Mouse (Mus musculus): Measurements from ENCODE around the gene Ggcx. TPM values are rescaled to one million over a fixed set of nuclear protein-coding genes. Genes with fewer than 3 reads are reported as not detected.

The Ggcx gene
- total RNA-seq, 2 experiments from 2014 or later = 12.6 to 13.4 TPM

DNA sequence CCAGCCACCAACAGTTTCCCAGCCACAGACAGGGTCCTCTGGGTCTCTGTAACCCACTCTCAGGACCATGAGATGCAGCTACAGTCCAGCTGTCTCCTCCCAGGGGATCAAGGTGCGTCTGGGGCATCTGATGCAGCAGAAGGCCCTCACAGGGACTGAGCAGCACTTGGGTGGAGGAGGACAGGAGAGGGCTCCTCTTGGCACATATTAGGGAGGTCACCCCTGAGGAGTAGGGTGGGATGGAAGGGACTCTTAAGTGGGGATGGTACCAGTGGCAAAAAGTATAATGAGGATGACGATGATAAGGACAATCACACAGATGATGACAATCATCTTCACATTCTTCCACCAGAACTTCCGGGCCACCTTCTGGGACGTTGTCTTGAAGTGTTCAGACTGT is 28.9 kb upstream of the Ggcx start:
- DNase-seq = no peak
- intact Hi-C loops (cut with DNase I) = no loop called here

DNA sequence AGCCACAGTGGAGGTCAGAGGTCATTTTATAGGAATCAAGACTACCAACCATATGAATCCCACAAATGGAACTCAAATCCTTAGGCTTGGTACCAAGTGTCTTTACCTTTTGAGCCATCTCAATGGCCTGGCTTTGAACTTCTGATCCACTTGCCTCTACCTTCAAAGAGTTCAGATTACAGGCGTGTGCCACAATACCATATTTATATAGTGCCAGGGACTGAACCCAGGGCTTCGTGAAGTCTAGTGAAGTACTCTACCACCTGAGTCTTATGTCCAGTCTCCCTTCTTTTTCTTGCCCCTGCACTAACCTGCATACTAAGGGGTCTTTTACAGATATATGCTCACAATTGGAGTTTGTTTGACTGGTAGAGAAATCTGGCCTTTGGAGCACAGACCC is 27.5 kb upstream of the Ggcx start:
- intact Hi-C loops (cut with DNase I) = no loop called here
- no peak for DNase-seq

DNA sequence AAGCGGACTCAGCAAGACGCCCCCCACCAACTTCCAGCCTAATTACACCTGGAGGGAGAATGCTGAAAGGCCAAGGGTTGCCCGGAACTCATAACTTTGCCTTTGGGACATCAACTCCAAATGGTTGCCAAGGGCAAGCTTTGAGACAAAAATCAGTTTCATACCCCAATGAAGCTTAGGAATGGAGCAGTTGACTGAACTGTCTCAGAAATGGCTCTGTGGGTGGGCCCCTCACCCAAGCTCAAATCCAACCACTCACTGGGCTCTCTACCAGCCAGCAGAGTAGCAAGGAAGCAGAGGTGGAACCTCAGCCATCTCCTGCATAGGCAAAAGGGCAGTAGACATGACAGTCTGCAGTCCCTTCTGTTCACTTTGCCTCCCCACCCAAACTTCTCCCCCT is 26.3 kb upstream of the Ggcx start:
- no peak for DNase-seq
- intact Hi-C loops (cut with DNase I) = no loop called here

DNA sequence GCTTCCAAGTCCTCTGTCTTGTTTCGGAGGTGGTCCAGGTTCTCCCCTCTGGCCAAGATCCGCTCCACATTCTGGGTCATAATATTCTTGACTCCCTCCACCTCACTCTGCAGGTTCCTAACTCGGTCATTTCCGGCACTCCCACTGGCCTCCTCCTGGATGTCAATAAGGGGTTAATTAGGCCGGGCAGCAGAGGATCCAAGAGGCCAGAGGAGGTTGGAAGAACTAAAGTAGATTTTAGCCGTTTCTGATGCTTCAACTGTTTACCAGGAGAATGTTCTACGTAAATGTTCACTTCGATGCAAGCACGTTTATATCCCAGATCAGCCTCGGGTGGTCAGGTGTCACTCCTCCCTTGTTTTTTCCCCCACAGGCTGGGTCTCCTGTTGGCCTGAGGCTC is 25.8 kb upstream of the Ggcx start:
- no peak for DNase-seq
- intact Hi-C loops (cut with DNase I) = no loop called here

GRCm38 (mm10) chr6:72388791-72389329 is 25.2 kb upstream of the Ggcx start:
- intact Hi-C loops (cut with DNase I) = no loop called here

GRCm38 (mm10) chr6:72389471-72389940 is 24.6 kb upstream of the Ggcx start:
- intact Hi-C loops (cut with DNase I) = no loop called here
- no peak for DNase-seq

More at GRCm38 (mm10) chr6:72388791-72389329, 25.2 kb upstream of the Ggcx start:
- DNase-seq = no peak

DNA sequence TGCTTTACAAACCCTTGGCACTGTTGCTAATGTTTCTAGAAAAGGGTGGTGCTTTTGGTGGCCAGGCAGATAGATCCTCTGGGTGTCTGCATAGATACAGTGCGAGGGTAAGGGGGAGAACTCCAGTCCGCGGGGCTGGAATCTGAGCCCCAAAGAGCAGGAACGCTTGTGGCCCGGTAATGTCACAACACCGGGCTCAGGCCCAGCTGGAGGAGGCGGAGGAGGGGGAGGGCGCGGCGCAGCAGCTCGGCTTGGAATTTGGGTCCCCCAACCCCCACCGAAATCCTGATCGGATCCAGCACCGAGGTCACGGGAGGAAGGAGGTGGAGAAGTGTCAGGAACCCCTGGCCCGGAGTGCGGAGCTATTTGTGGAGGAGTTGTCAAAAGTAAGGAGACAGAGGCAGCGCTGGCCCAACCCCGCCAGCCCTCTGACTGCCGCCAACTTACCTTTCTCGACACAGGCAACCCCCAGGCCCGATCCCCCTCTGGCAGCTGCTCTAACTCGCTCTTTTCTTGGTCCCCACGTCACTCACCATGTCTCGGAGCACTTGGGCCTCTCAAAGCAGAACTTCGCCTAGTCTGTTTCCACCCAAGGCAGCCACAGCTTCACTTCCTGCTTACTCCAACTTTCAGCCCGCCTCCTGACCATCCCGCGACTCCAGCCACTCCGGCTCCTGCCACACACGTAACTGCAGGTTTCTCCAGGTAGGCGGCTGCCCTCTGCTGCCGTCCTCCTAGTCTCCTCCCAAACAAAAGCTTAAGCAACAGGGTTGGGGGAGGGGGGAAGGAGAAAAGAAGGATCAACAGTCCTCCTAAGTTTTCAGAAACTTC is 24.0 kb upstream of the Ggcx start, which contains the start of gene Vamp8:
TSS of gene Vamp8 (minus strand) at position 763 of the 831 bp plus-strand sequence.
- intact Hi-C loops (cut with DNase I) = no loop called here
- peak; percentile 87 to 88 for DNase-seq

- intact Hi-C loops (cut with DNase I) = no loop called here
- peak in 1 of 2 experiments; percentile 39 for DNase-seq
These were observed 23.1 kb upstream of the Ggcx start for GRCm38 (mm10) chr6:72390795-72391521.

DNA sequence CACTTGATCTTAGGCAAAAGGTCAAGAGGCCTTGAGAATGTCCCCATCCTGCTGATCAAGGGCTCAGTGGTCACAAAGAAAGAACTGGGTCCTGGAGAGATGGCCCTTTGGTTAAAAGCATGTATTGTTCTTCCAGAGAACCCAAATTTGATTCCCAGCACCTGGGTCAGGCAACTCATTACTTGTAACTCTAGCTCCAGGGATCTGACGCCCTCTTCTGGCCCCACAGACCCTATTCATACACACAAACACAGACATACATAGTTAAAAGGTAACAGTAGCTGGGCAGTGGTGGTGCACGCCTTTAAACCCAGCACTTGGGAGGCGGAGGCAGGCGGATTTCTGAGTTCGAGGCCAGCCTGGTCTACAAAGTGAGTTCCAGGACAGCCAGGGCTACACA is 21.8 kb upstream of the Ggcx start:
- intact Hi-C loops (cut with DNase I) = no loop called here
- DNase-seq = no peak

- intact Hi-C loops (cut with DNase I) = no loop called here
These were observed 17.3 kb upstream of the Ggcx start for GRCm38 (mm10) chr6:72396837-72397251.

GRCm38 (mm10) chr6:72399967-72400366 is 14.1 kb upstream of the Ggcx start:
- DNase-seq = no peak
- intact Hi-C loops (cut with DNase I) = no loop called here

More at GRCm38 (mm10) chr6:72396837-72397251, 17.3 kb upstream of the Ggcx start:
- DNase-seq = no peak

- DNase-seq = peak; percentile 59 to 76
- intact Hi-C loops (cut with DNase I) = no loop called here
These were observed 12.2 kb upstream of the Ggcx start for GRCm38 (mm10) chr6:72401875-72402274.

DNA sequence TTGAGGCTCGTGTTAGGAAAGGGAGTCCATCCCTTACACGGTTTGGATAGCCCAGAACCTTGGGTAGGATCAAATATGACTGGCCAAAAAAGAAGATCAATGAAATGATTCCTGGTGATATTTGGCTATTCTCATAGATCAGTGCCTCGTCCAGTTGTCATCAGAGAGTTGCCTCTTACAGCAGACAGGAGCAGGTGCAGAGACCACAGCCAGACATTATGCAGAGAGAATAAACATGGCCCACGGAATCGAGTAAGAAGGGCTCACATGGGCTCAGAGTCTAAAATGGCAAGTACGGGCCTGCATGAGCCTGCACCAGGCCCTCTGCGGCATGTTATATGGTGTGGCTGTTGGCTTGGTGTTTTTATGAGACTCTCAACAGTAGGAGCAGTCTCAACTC is 8.8 kb upstream of the Ggcx start:
- intact Hi-C loops (cut with DNase I) = loop anchor here (5.0 kb wide), 1 partner anchor 123 kb away; no protein-coding TSS in a partner anchor
- DNase-seq = no peak

DNA sequence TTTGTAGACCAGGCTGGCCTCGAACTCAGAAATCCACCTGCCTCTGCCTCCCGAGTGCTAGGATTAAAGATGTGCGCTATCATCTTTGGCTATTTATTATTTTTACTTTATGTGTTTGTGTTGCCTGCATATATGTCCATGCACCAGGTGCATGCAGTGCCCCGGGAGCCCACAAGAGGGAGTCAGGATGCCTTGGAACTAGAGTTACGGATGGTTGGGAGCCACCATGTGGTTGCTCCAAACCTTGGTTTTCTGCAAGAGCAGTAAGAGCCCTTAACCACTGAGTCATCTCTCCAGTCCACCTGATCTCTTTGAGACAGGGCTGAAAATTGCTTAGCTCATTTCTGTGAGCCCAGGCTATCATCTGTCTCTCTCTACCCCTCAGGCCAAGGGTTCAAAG is 7.0 kb upstream of the Ggcx start:
- intact Hi-C loops (cut with DNase I) = loop anchor here (5.0 kb wide), 1 partner anchor 125 kb away; no protein-coding TSS in a partner anchor
- peak; percentile 72 to 76 for DNase-seq

GRCm38 (mm10) chr6:72409567-72409966 is 4.5 kb upstream of the Ggcx start:
- intact Hi-C loops (cut with DNase I) = loop anchor here (5.0 kb wide), 1 partner anchor 127 kb away; no protein-coding TSS in a partner anchor
- DNase-seq = peak in 1 of 2 experiments; percentile 30

- DNase-seq = no peak
- intact Hi-C loops (cut with DNase I) = loop anchor here (1.0 kb wide), 1 partner anchor 224 kb away; no protein-coding TSS in a partner anchor
These were observed 4.1 kb upstream of the Ggcx start for GRCm38 (mm10) chr6:72410003-72410402.

- intact Hi-C loops (cut with DNase I) = loop anchor here (1.0 kb wide), 1 partner anchor 224 kb away; no protein-coding TSS in a partner anchor
- no peak for DNase-seq
These were observed 3.6 kb upstream of the Ggcx start for GRCm38 (mm10) chr6:72410518-72410917.

DNA sequence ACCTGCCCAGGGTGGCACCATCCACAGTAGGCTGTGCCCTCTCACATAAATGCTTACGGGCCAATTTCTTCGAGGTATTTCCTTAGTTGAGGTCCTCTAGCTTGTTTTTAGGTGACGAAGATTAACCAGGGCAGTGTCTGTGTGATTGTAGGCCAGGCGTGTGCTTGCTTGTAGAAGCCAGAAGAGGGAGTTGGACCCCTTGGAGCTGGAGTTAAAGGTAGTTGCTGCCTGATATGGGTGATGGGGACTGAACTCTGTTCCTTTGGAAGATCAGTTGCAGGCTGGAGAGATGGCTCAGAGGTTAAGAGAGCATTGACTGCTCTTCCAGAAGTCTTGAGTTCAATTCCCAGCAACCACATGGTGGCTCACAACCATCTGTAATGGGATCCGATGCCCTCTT is 1.1 kb downstream of the Ggcx start:
- no peak for DNase-seq
- intact Hi-C loops (cut with DNase I) = no loop called here

DNA sequence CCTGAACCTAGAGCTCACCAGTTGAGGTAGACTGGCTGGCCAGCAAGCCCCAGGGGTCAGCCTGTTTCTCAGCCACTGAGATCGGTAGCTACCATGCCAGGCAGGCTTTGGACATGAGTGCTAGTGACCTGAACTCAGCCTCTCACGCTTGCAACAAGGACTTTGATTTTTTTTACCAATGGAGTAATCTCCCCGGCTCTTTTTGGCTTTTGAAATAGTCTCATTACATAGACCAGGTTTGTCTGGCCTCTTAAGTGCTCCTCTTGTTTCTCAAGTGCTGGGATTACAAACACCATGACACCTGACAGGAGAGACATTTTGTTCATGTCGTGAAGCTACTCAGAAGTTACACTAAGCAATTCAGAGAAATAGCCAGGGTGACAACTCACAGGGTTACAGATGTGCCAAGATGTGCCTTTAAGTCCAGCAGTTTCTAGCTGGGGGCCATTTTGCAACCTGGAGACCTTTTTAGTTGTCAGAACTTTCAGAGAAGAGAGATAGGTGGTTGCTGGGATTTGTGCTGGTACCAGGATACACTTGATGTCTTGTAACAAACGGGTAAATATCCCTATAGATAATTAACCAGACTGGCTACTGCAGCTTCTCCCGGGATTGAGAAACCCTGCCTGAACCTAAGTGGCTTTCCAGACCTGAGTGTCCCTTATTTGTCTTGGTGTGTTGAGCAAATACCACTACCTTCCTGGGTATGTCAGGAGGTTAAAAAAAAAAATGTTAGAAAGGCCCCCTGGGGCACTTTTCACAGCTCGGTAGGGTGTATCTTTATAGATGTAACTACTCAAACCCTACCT is 2.1 kb downstream of the Ggcx start:
- intact Hi-C loops (cut with DNase I) = no loop called here
- no peak for DNase-seq

DNA sequence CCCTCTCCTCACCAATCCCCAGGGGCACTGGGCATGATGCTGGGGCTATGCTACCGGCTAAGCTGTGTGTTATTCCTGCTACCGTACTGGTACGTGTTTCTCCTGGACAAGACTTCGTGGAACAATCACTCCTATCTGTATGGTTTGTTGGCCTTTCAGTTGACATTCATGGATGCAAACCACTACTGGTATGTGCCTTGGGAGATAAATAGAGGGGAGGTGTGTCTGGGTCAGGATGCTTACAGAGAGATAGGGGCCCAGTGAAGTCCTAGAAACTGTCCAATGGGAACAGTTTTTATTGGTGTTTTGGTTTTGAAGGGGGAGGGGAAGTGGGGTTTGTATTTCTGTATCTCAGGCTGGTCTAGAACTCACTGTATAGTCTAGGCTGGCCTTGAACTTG is 4.2 kb downstream of the Ggcx start:
- no peak for DNase-seq
- intact Hi-C loops (cut with DNase I) = no loop called here
